Mouse (Mus musculus): ENCODE measurements around the gene Lin9. TPM values are rescaled to one million over a fixed set of nuclear protein-coding genes. Genes with fewer than 3 reads are reported as not detected.
A peak's percentile ranks its signal among the peaks of the same experiment; 100 is the strongest.

The Lin9 gene
- total and polyA plus RNA-seq, 3 experiments: 10.2 to 11.1 TPM; not detected in 1

GRCm38 (mm10) chr1:180616762-180617161 is 24.2 kb upstream of the Lin9 start:
- no peaks in the 10 kb centered on the region for H3K79me2 ChIP-seq (ENCODE audit: control insufficient read depth, insufficient read depth, low read length, poor library complexity)
- peak; percentile 36 for DNase-seq (ENCODE audit: low read depth, low spot score)
- H3K4me1 ChIP-seq (ENCODE audit: control insufficient read depth in 1 of 2, insufficient read depth in 2 of 2, low read length in 2 of 2): no peaks in the 10 kb centered on the region
- no peak overlapping the region for H3K4me3 ChIP-seq (ENCODE audit: control insufficient read depth in 1 of 2, insufficient read depth in 1 of 2, low read depth in 2 of 2, low read length in 2 of 2)
- H3K27ac ChIP-seq (ENCODE audit: control insufficient read depth, low read depth, low read length): no peak overlapping the region
- H3K36me3 ChIP-seq (ENCODE audit: control insufficient read depth in 1 of 2, insufficient read depth in 2 of 2, low read length in 2 of 2): no peaks in the 10 kb centered on the region
- no peak overlapping the region for H3K9ac ChIP-seq (ENCODE audit: control insufficient read depth, low read depth, low read length, poor library complexity, severe bottlenecking)
- TF ChIP-seq CTCF (IDR thresholded peaks at IDR 0.05 in 2 of 3, conservative IDR thresholded peaks at IDR 0.05 in 1 of 3; ENCODE audit: control insufficient read depth in 1 of 3, insufficient read depth in 1 of 3, low read depth in 2 of 3, low read length in 3 of 3, poor library complexity in 1 of 3, severe bottlenecking in 1 of 3): no peak
- TF ChIP-seq MYB (IDR thresholded peaks at IDR 0.05; ENCODE audit: low read depth, low read length): no peak
- TF ChIP-seq ZNF384 (IDR thresholded peaks at IDR 0.05; ENCODE audit: low read depth, low read length): peak; percentile 88
- no peaks in the 10 kb centered on the region for H3K9me3 ChIP-seq (replicated peaks; ENCODE audit: insufficient read depth, low read length)
- no peaks in the 10 kb centered on the region for H3K27me3 ChIP-seq (ENCODE audit: control insufficient read depth in 1 of 2, insufficient read depth in 2 of 2, low read length in 2 of 2)

- Histone ChIP-seq H3K27ac (ENCODE audit: control insufficient read depth, low read depth, low read length) (no peak overlapping the region), H3K4me3 (ENCODE audit: control insufficient read depth in 1 of 2, insufficient read depth in 1 of 2, low read depth in 2 of 2, low read length in 2 of 2) (no peak overlapping the region), H3K79me2 (ENCODE audit: control insufficient read depth, insufficient read depth, low read length, poor library complexity) (no peaks in the 10 kb centered on the region), H3K27me3 (ENCODE audit: control insufficient read depth in 1 of 2, insufficient read depth in 2 of 2, low read length in 2 of 2) (no peaks in the 10 kb centered on the region), H3K9me3 (replicated peaks; ENCODE audit: insufficient read depth, low read length) (no peaks in the 10 kb centered on the region), H3K4me1 (ENCODE audit: control insufficient read depth in 1 of 2, insufficient read depth in 2 of 2, low read length in 2 of 2) (no peaks in the 10 kb centered on the region), H3K36me3 (ENCODE audit: control insufficient read depth in 1 of 2, insufficient read depth in 2 of 2, low read length in 2 of 2) (no peaks in the 10 kb centered on the region), H3K9ac (ENCODE audit: control insufficient read depth, low read depth, low read length, poor library complexity, severe bottlenecking) (no peak overlapping the region)
- peak; percentile 18 for DNase-seq (ENCODE audit: low read depth, low spot score)
- TF ChIP-seq MXI1 (IDR thresholded peaks at IDR 0.05; ENCODE audit: low read depth, low read length): no peak
- TF ChIP-seq ZNF384 (IDR thresholded peaks at IDR 0.05; ENCODE audit: low read depth, low read length): no peak
- TF ChIP-seq POLR2AphosphoS5 (IDR thresholded peaks at IDR 0.05; ENCODE audit: borderline replicate concordance, low read depth, low read length): no peak
- no peak for TF ChIP-seq POLR2AphosphoS2 (IDR thresholded peaks at IDR 0.05; ENCODE audit: low read length)
- no peak for TF ChIP-seq E2F4 (IDR thresholded peaks at IDR 0.05; ENCODE audit: borderline replicate concordance, low read depth, low read length)
- no peak for TF ChIP-seq USF2 (IDR thresholded peaks at IDR 0.05; ENCODE audit: borderline replicate concordance in 1 of 2, insufficient read depth in 1 of 2, low read depth in 1 of 2, low read length in 2 of 2)
- no peak for TF ChIP-seq SMC3 (IDR thresholded peaks at IDR 0.05; ENCODE audit: low read depth, low read length)
Observed at GRCm38 (mm10) chr1:180622389-180622788, 18.6 kb upstream of the Lin9 start.

GRCm38 (mm10) chr1:180623911-180624310 is 17.0 kb upstream of the Lin9 start:
- TF ChIP-seq MYC (IDR thresholded peaks at IDR 0.05; ENCODE audit: low read depth, low read length): no peak
- TF ChIP-seq GABPA (IDR thresholded peaks at IDR 0.05; ENCODE audit: low read depth, low read length): no peak
- no peak for TF ChIP-seq NELFE (IDR thresholded peaks at IDR 0.05; ENCODE audit: low read depth, low read length)
- no peak for TF ChIP-seq MEF2A (IDR thresholded peaks at IDR 0.05; ENCODE audit: extremely low read depth, insufficient replicate concordance, low read depth, low read length, poor library complexity, severe bottlenecking)
- no peak for TF ChIP-seq CHD1 (IDR thresholded peaks at IDR 0.05; ENCODE audit: low read depth, low read length)
- TF ChIP-seq MAZ (IDR thresholded peaks at IDR 0.05; ENCODE audit: low read depth, low read length): no peak
- no peak for TF ChIP-seq TCF12 (IDR thresholded peaks at IDR 0.05; ENCODE audit: low read depth, low read length)
- no peak for TF ChIP-seq HCFC1 (IDR thresholded peaks at IDR 0.05; ENCODE audit: low read depth, low read length)
- TF ChIP-seq RAD21 (IDR thresholded peaks at IDR 0.05; ENCODE audit: low read depth, low read length): peak; percentile 60
- TF ChIP-seq MAFK (IDR thresholded peaks at IDR 0.05; ENCODE audit: borderline replicate concordance, low read depth, low read length): no peak
- no peak for TF ChIP-seq E2F4 (IDR thresholded peaks at IDR 0.05; ENCODE audit: borderline replicate concordance, low read depth, low read length)
- TF ChIP-seq NRF1 (IDR thresholded peaks at IDR 0.05; ENCODE audit: insufficient read depth, low read depth, low read length, poor library complexity, severe bottlenecking): no peak
- peak; percentile 66 for TF ChIP-seq SMC3 (IDR thresholded peaks at IDR 0.05; ENCODE audit: low read depth, low read length)
- TF ChIP-seq MYB (IDR thresholded peaks at IDR 0.05; ENCODE audit: low read depth, low read length): no peak
- peak; percentile 30 for TF ChIP-seq ZC3H11A (IDR thresholded peaks at IDR 0.05; ENCODE audit: low read depth, low read length)
- TF ChIP-seq ELF1 (IDR thresholded peaks at IDR 0.05; ENCODE audit: low read depth, low read length): no peak
- no peak for TF ChIP-seq TBP (IDR thresholded peaks at IDR 0.05; ENCODE audit: low read depth, low read length)
- no peak for TF ChIP-seq KAT2A (conservative IDR thresholded peaks at IDR 0.05; ENCODE audit: low read depth, low read length)
- TF ChIP-seq CTCF (IDR thresholded peaks at IDR 0.05 in 2 of 3, conservative IDR thresholded peaks at IDR 0.05 in 1 of 3; ENCODE audit: control insufficient read depth in 1 of 3, insufficient read depth in 1 of 3, low read depth in 2 of 3, low read length in 3 of 3, poor library complexity in 1 of 3, severe bottlenecking in 1 of 3): peak; percentile 60 to 88 (median 71)
- no peak overlapping the region for H3K27ac ChIP-seq (ENCODE audit: control insufficient read depth, low read depth, low read length)

More at GRCm38 (mm10) chr1:180623911-180624310, 17.0 kb upstream of the Lin9 start:
- H3K4me1 ChIP-seq (ENCODE audit: control insufficient read depth in 1 of 2, insufficient read depth in 2 of 2, low read length in 2 of 2): no peaks in the 10 kb centered on the region
- DNase-seq (ENCODE audit: low read depth, low spot score): peak; percentile 67
- H3K27me3 ChIP-seq (ENCODE audit: control insufficient read depth in 1 of 2, insufficient read depth in 2 of 2, low read length in 2 of 2): no peaks in the 10 kb centered on the region; a peak in 1 of 4 replicates
- H3K9me3 ChIP-seq (replicated peaks; ENCODE audit: insufficient read depth, low read length): no peaks in the 10 kb centered on the region
- H3K79me2 ChIP-seq (ENCODE audit: control insufficient read depth, insufficient read depth, low read length, poor library complexity): no peaks in the 10 kb centered on the region
- no peak overlapping the region for H3K4me3 ChIP-seq (ENCODE audit: control insufficient read depth in 1 of 2, insufficient read depth in 1 of 2, low read depth in 2 of 2, low read length in 2 of 2)
- H3K9ac ChIP-seq (ENCODE audit: control insufficient read depth, low read depth, low read length, poor library complexity, severe bottlenecking): no peak overlapping the region
- no peaks in the 10 kb centered on the region for H3K36me3 ChIP-seq (ENCODE audit: control insufficient read depth in 1 of 2, insufficient read depth in 2 of 2, low read length in 2 of 2)
